Comparison of ENCODE assay signal across 28 mouse cellular contexts in the genomic region with DNA sequence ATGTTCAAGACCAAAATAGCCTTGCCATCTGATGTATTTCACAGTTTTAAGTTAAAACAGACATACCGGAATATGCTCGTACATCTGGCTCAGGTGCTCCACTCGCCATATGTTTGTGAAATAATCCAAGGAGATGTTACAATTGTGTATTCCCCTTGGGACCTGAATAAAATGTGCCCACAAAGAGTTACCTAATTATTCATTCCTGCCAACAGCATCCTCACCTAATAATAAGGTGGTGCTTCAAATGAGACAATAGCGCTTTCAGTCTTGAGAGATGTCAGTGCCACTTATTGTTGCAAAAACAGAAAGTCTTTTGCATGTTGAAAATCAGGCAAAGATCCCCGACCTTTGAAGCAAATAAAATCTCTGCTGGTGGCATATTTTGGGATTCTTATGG.
"Had no signal": no experiment of that assay in that cellular context is flagged by ENCODE, and none has a peak within 500 bp of the region (broad histone marks: within the 10 kb centered on the region; RNA-seq: fewer than 3 reads in every experiment).

No protein-coding gene starts in this region.

- H3K27me3 ChIP-seq: limb, embryonic 12.5 days; limb, embryonic 15.5 days; liver, embryonic 12.5 days; liver, embryonic 13.5 days; liver, embryonic 15.5 days; lung, embryonic 15.5 days; midbrain, embryonic 12.5 days; midbrain, embryonic 13.5 days; neural tube, embryonic 12.5 days had no signal

- H3K27ac ChIP-seq: limb, embryonic 10.5 days; limb, embryonic 12.5 days; limb, embryonic 13.5 days; limb, embryonic 15.5 days; liver, embryonic 12.5 days; liver, embryonic 13.5 days; liver, embryonic 14.5 days; liver, embryonic 15.5 days; lung, embryonic 15.5 days; macrophage; midbrain, embryonic 10.5 days; midbrain, embryonic 12.5 days; midbrain, embryonic 13.5 days; midbrain, embryonic 15.5 days; neural tube, embryonic 12.5 days had no signal

- H3K9me3 ChIP-seq: limb, embryonic 10.5 days; limb, embryonic 12.5 days; limb, embryonic 13.5 days; limb, embryonic 15.5 days; liver, embryonic 12.5 days; liver, embryonic 13.5 days; liver, embryonic 15.5 days; lung, embryonic 15.5 days; megakaryocyte, embryonic 14.5 days; midbrain, embryonic 10.5 days; midbrain, embryonic 12.5 days; midbrain, embryonic 13.5 days; midbrain, embryonic 15.5 days; neural tube, embryonic 12.5 days had no signal

- H3K4me1 ChIP-seq: liver, embryonic 12.5 days; liver, embryonic 13.5 days; liver, embryonic 15.5 days; lung, embryonic 15.5 days; midbrain, embryonic 12.5 days; midbrain, embryonic 13.5 days; midbrain, embryonic 15.5 days had no signal

- H3K36me3 ChIP-seq: limb, embryonic 10.5 days; limb, embryonic 12.5 days; limb, embryonic 13.5 days; limb, embryonic 15.5 days; liver, embryonic 12.5 days; liver, embryonic 13.5 days; liver, embryonic 15.5 days; lung, embryonic 15.5 days; midbrain, embryonic 10.5 days; midbrain, embryonic 12.5 days; midbrain, embryonic 13.5 days; midbrain, embryonic 15.5 days; neural tube, embryonic 12.5 days had no signal

- DNase-seq: left cerebral cortex, postnatal 4 days; liver; liver, embryonic 13.5 days; liver, postnatal 0 days; lung, adult 18-20 months; lung, adult 2 months; lung, embryonic 14.5 days; lung, postnatal 10 days; lung, postnatal 14 days; lung, postnatal 36 days; lung, postnatal 4 days; midbrain, embryonic 14.5 days had no signal

- H3K4me3 ChIP-seq: limb, embryonic 10.5 days; limb, embryonic 12.5 days; limb, embryonic 13.5 days; limb, embryonic 15.5 days; liver, embryonic 12.5 days; liver, embryonic 13.5 days; liver, embryonic 15.5 days; lung, embryonic 15.5 days; megakaryocyte, embryonic 14.5 days; midbrain, embryonic 10.5 days; midbrain, embryonic 12.5 days; midbrain, embryonic 13.5 days; midbrain, embryonic 15.5 days; myocyte; neural tube, embryonic 12.5 days had no signal
